Mouse (Mus musculus): Measurements from ENCODE around the gene Clec4e. TPM values are rescaled to one million over a fixed set of nuclear protein-coding genes. Genes with fewer than 3 reads are reported as not detected.

Clec4e gene
- polyA plus RNA-seq (2014; fragmentation: Illumina TruSeq; extraction: RNeasy Lipid Tissue Mini Kit (QIAGEN cat#74804); ENCODE audit: low read depth, low replicate concordance) = not detected

GRCm38 (mm10) chr6:123289753-123290152 is at the start of gene Clec4e:
Gene Clec4e, minus strand, starts transcription at chr6:123289870.

DNA sequence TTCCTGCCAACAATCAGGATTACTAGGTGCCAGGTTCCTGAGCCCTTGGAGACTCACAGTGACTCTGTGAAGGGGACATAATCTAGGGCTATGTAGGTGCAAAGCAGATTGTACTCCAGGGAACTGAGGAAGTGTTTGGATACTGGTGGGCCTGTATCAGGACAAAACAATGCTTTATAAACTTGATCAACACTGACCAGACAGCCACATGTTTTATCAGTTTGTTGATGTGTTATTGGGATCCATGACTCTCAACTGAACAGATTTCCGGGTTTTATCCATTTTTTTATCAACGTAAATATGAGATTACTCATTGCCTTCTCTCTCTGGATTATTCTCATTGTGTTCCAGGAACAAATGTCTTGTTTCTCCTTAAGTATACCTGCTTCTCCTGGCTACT is 18.4 kb upstream of the Clec4e start, which contains the start of gene Vmn2r19:
Gene Vmn2r19 (plus strand): TSS at position 301 of the 400 bp plus-strand sequence.

GRCm38 (mm10) chr6:123261555-123262161 is 28.0 kb downstream of the Clec4e start, which contains the start of gene Clec4d:
Gene Clec4d, plus strand, starts transcription at chr6:123262111.

Other genes with a start within 250 kb of the Clec4e start
- 0.71 TPM for gene Clec4b1, start 239.9 kb downstream of the Clec4e start, polyA plus RNA-seq (2014; fragmentation: Illumina TruSeq; extraction: RNeasy Lipid Tissue Mini Kit (QIAGEN cat#74804); ENCODE audit: low read depth, low replicate concordance)
- gene Clec4a2, start 183.4 kb downstream of the Clec4e start, polyA plus RNA-seq (2014; fragmentation: Illumina TruSeq; extraction: RNeasy Lipid Tissue Mini Kit (QIAGEN cat#74804); ENCODE audit: low read depth, low replicate concordance) = 6.6 TPM
- not detected for gene Clec4b2, start 117.0 kb downstream of the Clec4e start, polyA plus RNA-seq (2014; fragmentation: Illumina TruSeq; extraction: RNeasy Lipid Tissue Mini Kit (QIAGEN cat#74804); ENCODE audit: low read depth, low replicate concordance)
- gene Clec4n, start 60.0 kb downstream of the Clec4e start, polyA plus RNA-seq (2014; fragmentation: Illumina TruSeq; extraction: RNeasy Lipid Tissue Mini Kit (QIAGEN cat#74804); ENCODE audit: low read depth, low replicate concordance) = 2.3 TPM
- 1.0 TPM for gene Clec4d, start 27.8 kb downstream of the Clec4e start, polyA plus RNA-seq (2014; fragmentation: Illumina TruSeq; extraction: RNeasy Lipid Tissue Mini Kit (QIAGEN cat#74804); ENCODE audit: low read depth, low replicate concordance)
- gene Vmn2r19, start 18.5 kb upstream of the Clec4e start, polyA plus RNA-seq (2014; fragmentation: Illumina TruSeq; extraction: RNeasy Lipid Tissue Mini Kit (QIAGEN cat#74804); ENCODE audit: low read depth, low replicate concordance) = not detected
- gene Vmn2r20, start 128.2 kb upstream of the Clec4e start, polyA plus RNA-seq (2014; fragmentation: Illumina TruSeq; extraction: RNeasy Lipid Tissue Mini Kit (QIAGEN cat#74804); ENCODE audit: low read depth, low replicate concordance) = not detected
- not detected for gene Vmn2r21, start 243.5 kb upstream of the Clec4e start, polyA plus RNA-seq (2014; fragmentation: Illumina TruSeq; extraction: RNeasy Lipid Tissue Mini Kit (QIAGEN cat#74804); ENCODE audit: low read depth, low replicate concordance)

All from heart, adult 10 weeks (tissue).